Mouse (Mus musculus) liver, adult 2 months (tissue): ENCODE results near the gene Cpa4.

Experiments
- CTCF ChIP-seq: fragments of 200-500 bp; IDR thresholded peaks from 2 replicates; pipeline ENCODE4 v1.5.1; 2011; ENCODE audit warnings: low read depth, low read length, control low read depth
- POLR2A ChIP-seq: fragments of 200-500 bp; IDR thresholded peaks from 2 replicates; pipeline ENCODE4 v1.6.1; 2011; ENCODE audit warnings: low read length, control low read depth; ENCODE audit not compliant: insufficient read depth; ENCODE audit errors: extremely low read depth

DNA sequence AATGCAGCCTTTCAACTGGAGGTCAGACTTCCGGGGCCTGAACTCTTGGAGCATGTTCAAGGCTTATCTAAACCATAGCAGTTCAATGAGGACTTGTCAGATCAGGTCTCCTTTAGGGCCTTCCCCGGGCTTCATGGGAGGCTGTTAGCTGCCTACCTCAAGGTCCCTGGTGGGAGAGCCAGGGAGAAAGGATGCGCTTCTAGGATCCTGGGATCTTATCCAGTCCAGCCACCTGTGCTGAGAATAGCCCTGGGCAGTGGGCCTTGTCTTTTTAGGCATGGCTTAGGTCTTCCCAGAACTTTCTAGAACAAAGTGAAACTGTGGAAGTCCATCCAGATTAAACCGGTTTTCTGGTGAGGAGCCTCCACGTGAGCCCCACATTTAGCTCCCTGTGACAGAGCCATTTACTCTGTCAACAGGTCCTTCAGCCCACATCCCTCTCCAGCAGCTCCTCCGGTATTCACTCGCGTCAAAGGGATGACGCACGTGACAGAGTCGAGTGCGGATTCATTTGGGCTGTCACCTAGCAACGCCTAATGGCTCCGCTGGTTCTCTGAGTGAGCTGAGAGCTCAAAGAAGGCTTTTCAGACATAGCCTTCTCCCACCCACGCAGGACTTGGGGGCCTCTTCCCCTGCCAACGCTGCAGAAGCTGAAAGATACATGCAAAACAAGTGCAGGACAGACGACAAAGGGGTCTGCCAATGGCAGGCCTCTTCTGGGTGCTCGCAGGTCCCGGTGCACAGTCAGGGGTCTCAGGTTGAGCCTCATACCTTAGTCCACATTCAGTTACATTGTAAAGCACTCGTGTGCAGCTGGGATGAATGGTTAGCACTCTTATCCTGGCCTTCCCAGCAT, 4.5 kb downstream of the Cpa4 start:
- no peak for TF ChIP-seq POLR2A
- TF ChIP-seq CTCF: no peak
